Mouse (Mus musculus) bone marrow macrophage, adult 2 months (primary cell): ENCODE data around the gene Inpp5a. TPM values are rescaled to one million over a fixed set of nuclear protein-coding genes. Genes with fewer than 3 reads are reported as not detected.

Experiments used
- H3K27ac ChIP-seq: 2 replicates; pipeline ENCODE4 v1.5.1; 2012; ENCODE audit warnings: low read depth, low read length; ENCODE audit not compliant: insufficient read depth
- H3K4me1 ChIP-seq: 2 replicates; pipeline ENCODE4 v1.6.1; 2012; ENCODE audit warnings: low read length; ENCODE audit not compliant: control insufficient read depth, insufficient read depth
- H3K4me3 ChIP-seq: 2 replicates; pipeline ENCODE4 v1.5.1; 2012; ENCODE audit warnings: mild to moderate bottlenecking, low read length, moderate library complexity; ENCODE audit not compliant: insufficient read depth
- CTCF ChIP-seq: IDR thresholded peaks from 2 replicates; pipeline ENCODE4 v1.5.1; 2012; ENCODE audit warnings: low read depth, mild to moderate bottlenecking, low read length, moderate library complexity
- POLR2A ChIP-seq: IDR thresholded peaks from 2 replicates; pipeline ENCODE4 v1.6.1; 2012; ENCODE audit warnings: mild to moderate bottlenecking, low read depth, low read length, borderline replicate concordance
- polyA plus RNA-seq: library from polyadenylated mRNA; stranded (reverse); fragments of >200 nt; gene quantifications from 2 replicates; pipeline ENCODE4 v1.2.4, GENCODE M21; 2012; ENCODE audit not compliant: missing spikeins, insufficient read depth, insufficient read length

Gene Inpp5a
- polyA plus RNA-seq, 1 experiment = 16.2 TPM

GRCm38 (mm10) chr7:139437926-139438600 is 49.2 kb downstream of the Inpp5a start:
- Histone ChIP-seq H3K27ac (no peak overlapping the region), H3K4me1 (peaks cover 50% of the 10 kb centered on the region), H3K4me3 (no peak overlapping the region)
- no peak for TF ChIP-seq POLR2A
- TF ChIP-seq CTCF = no peak

- H3K4me1 ChIP-seq = peaks cover 48% of the 10 kb centered on the region
- TF ChIP-seq CTCF (no peak), POLR2A (no peak)
- H3K27ac ChIP-seq = no peak overlapping the region
- no peak overlapping the region for H3K4me3 ChIP-seq
Observed at GRCm38 (mm10) chr7:139438601-139438945, 49.7 kb downstream of the Inpp5a start.

- Histone ChIP-seq H3K27ac (no peak overlapping the region), H3K4me3 (no peak overlapping the region), H3K4me1 (peaks cover 45% of the 10 kb centered on the region)
- no peak for TF ChIP-seq POLR2A
- no peak for TF ChIP-seq CTCF
Observed at GRCm38 (mm10) chr7:139439031-139439430, 50.1 kb downstream of the Inpp5a start.

GRCm38 (mm10) chr7:139439922-139440895 is 51.3 kb downstream of the Inpp5a start:
- Histone ChIP-seq H3K4me3 (no peak overlapping the region), H3K4me1 (peaks cover 41% of the 10 kb centered on the region), H3K27ac (no peak overlapping the region)
- TF ChIP-seq CTCF = no peak

- no peak overlapping the region for H3K4me3 ChIP-seq
- peaks cover 36% of the 10 kb centered on the region for H3K4me1 ChIP-seq
- TF ChIP-seq POLR2A (no peak), CTCF (no peak)
- no peak overlapping the region for H3K27ac ChIP-seq
Observed at GRCm38 (mm10) chr7:139441022-139441421, 52.1 kb downstream of the Inpp5a start.

GRCm38 (mm10) chr7:139441761-139442211 is 52.9 kb downstream of the Inpp5a start:
- Histone ChIP-seq H3K4me1 (peaks cover 28% of the 10 kb centered on the region), H3K4me3 (no peak overlapping the region), H3K27ac (no peak overlapping the region)
- no peak for TF ChIP-seq POLR2A

- Histone ChIP-seq H3K4me3 (no peak overlapping the region), H3K27ac (no peak overlapping the region), H3K4me1 (peaks cover 24% of the 10 kb centered on the region)
- TF ChIP-seq CTCF = no peak
- no peak for TF ChIP-seq POLR2A
Observed at GRCm38 (mm10) chr7:139445621-139446020, 56.7 kb downstream of the Inpp5a start.

GRCm38 (mm10) chr7:139447381-139447780 is 58.5 kb downstream of the Inpp5a start:
- Histone ChIP-seq H3K27ac (no peak overlapping the region), H3K4me3 (no peak overlapping the region), H3K4me1 (peaks cover 19% of the 10 kb centered on the region)
- TF ChIP-seq POLR2A = no peak
- TF ChIP-seq CTCF = no peak

GRCm38 (mm10) chr7:139450186-139450998 is 61.5 kb downstream of the Inpp5a start:
- no peak overlapping the region for H3K27ac ChIP-seq
- TF ChIP-seq POLR2A (no peak), CTCF (no peak)
- no peak overlapping the region for H3K4me3 ChIP-seq
- peaks cover 19% of the 10 kb centered on the region for H3K4me1 ChIP-seq
